Mouse (Mus musculus) lung, embryonic 14.5 days (tissue): ENCODE results near the gene Necab3. TPM values are rescaled to one million over a fixed set of nuclear protein-coding genes. Genes with fewer than 3 reads are reported as not detected.
A peak's percentile ranks its signal among the peaks of the same experiment; 100 is the strongest.

Experiments
- ATAC-seq: fragments of 200-750 bp; cut with Nextera tagmentation; 2 replicates; pipeline ENCODE4 v1.8.0; 2017; ENCODE audit warnings: mild to moderate bottlenecking, moderate TSS enrichment, moderate library complexity; ENCODE audit not compliant: insufficient read depth
- DNase-seq: peaks from one replicate; pipeline ENCODE4 v3.0.0-alpha.2; 2015
- H3K27ac ChIP-seq: fragments of 300-500 bp; sonication (generic); 2 replicates; pipeline ENCODE4 v1.5.1; 2014; ENCODE audit warnings: low read depth, mild to moderate bottlenecking, moderate library complexity
- H3K27me3 ChIP-seq: fragments of 300-500 bp; sonication (generic); 2 replicates; pipeline ENCODE4 v1.6.1; 2014; ENCODE audit warnings: low read length, control low read depth; ENCODE audit not compliant: insufficient read depth
- H3K36me3 ChIP-seq: fragments of 300-500 bp; sonication (generic); 2 replicates; pipeline ENCODE4 v1.6.1; 2014; ENCODE audit warnings: control low read depth; ENCODE audit not compliant: insufficient read depth
- H3K4me1 ChIP-seq: fragments of 300-500 bp; sonication (generic); 2 replicates; pipeline ENCODE4 v1.6.1; 2014; ENCODE audit warnings: antibody characterized with exemption, control low read depth; ENCODE audit not compliant: insufficient read depth
- H3K4me2 ChIP-seq: fragments of 300-500 bp; sonication (generic); 2 replicates; pipeline ENCODE4 v1.6.1; 2014; ENCODE audit warnings: mild to moderate bottlenecking
- H3K4me3 ChIP-seq: fragments of 300-500 bp; sonication (generic); 2 replicates; pipeline ENCODE4 v1.5.1; 2014; ENCODE audit warnings: low read depth, low read length
- H3K9ac ChIP-seq: fragments of 300-500 bp; sonication (generic); 2 replicates; pipeline ENCODE4 v1.6.1; 2014
- H3K9me3 ChIP-seq: fragments of 300-500 bp; sonication (generic); 2 replicates; pipeline ENCODE4 v1.6.1; 2016; ENCODE audit warnings: low read depth, low read length, control low read depth
- CTCF ChIP-seq: IDR thresholded peaks from 2 replicates; pipeline ENCODE4 v1.5.1; 2016; ENCODE audit warnings: antibody characterized with exemption, low read depth
- WGBS: fragments of 180-500 bp; shearing (Covaris S2); extraction: QIAGEN DNeasy Blood & Tissue Kit; methylation state at CpG from one replicate; pipeline ENCODE4 v1.1.7; 2014; 5-methylcytosine and 5-hydroxymethylcytosine counted together
- polyA plus RNA-seq: library from polyadenylated mRNA; unstranded; fragments of >200 nt; fragmentation: Nextera tagmentation; extraction: Ambion mirVana; gene quantifications from 2 replicates; pipeline ENCODE4 v1.2.1, GENCODE M21; 2014

The Necab3 gene
- polyA plus RNA-seq, 1 experiment from 2014 or later, result 2.6 TPM

GRCm38 (mm10) chr2:154532888-154533287 is 25.8 kb downstream of the Necab3 start:
- no peak for DNase-seq
- no peaks in the 10 kb centered on the region for H3K9me3 ChIP-seq
- TF ChIP-seq CTCF, result no peak
- no peaks in the 10 kb centered on the region for H3K4me1 ChIP-seq
- no peak overlapping the region for H3K27ac ChIP-seq
- ATAC-seq, result no peak
- H3K27me3 ChIP-seq, result no peaks in the 10 kb centered on the region
- H3K4me2 ChIP-seq, result no peak overlapping the region
- peaks cover 59% of the 10 kb centered on the region for H3K36me3 ChIP-seq
- no peak overlapping the region for H3K4me3 ChIP-seq
- WGBS, result 67% methylated on average over 3 of the region's 3 CpGs
- H3K9ac ChIP-seq, result no peak overlapping the region

- Histone ChIP-seq H3K36me3 (peaks cover 62% of the 10 kb centered on the region), H3K27me3 (no peaks in the 10 kb centered on the region), H3K4me1 (no peaks in the 10 kb centered on the region), H3K9me3 (no peaks in the 10 kb centered on the region), H3K9ac (no peak overlapping the region), H3K4me2 (no peak overlapping the region), H3K27ac (peak overlapping the region; percentile 12; the same call in 1 of the 2 replicates), H3K4me3 (no peak overlapping the region)
- 59% methylated on average over 3 of the region's 3 CpGs for WGBS
- DNase-seq (peak; percentile 33), ATAC-seq (no peak)
- no peak for TF ChIP-seq CTCF
Measured at GRCm38 (mm10) chr2:154526531-154526930, 32.2 kb downstream of the Necab3 start.

GRCm38 (mm10) chr2:154525285-154525684 is 33.4 kb downstream of the Necab3 start:
- ATAC-seq, result no peak
- peaks cover 53% of the 10 kb centered on the region for H3K36me3 ChIP-seq
- H3K4me1 ChIP-seq, result no peaks in the 10 kb centered on the region
- H3K27me3 ChIP-seq, result no peaks in the 10 kb centered on the region
- no peak overlapping the region for H3K9ac ChIP-seq
- no peak overlapping the region for H3K4me2 ChIP-seq
- no peaks in the 10 kb centered on the region for H3K9me3 ChIP-seq
- no peak for TF ChIP-seq CTCF
- H3K4me3 ChIP-seq, result no peak overlapping the region
- 87% methylated on average over 2 of the region's 2 CpGs for WGBS
- DNase-seq, result no peak
- H3K27ac ChIP-seq, result no peak overlapping the region

GRCm38 (mm10) chr2:154522334-154522733 is 36.4 kb downstream of the Necab3 start:
- DNase-seq (no peak), ATAC-seq (no peak)
- Histone ChIP-seq H3K4me3 (no peak overlapping the region), H3K9me3 (no peaks in the 10 kb centered on the region), H3K4me2 (no peak overlapping the region), H3K4me1 (no peaks in the 10 kb centered on the region), H3K9ac (no peak overlapping the region), H3K36me3 (peaks cover 53% of the 10 kb centered on the region), H3K27me3 (no peaks in the 10 kb centered on the region), H3K27ac (no peak overlapping the region)
- WGBS, result 80% methylated on average over 5 of the region's 5 CpGs
- TF ChIP-seq CTCF, result no peak

- TF ChIP-seq CTCF, result no peak
- ATAC-seq (no peak), DNase-seq (no peak)
- H3K4me2 ChIP-seq, result no peak overlapping the region
- H3K9me3 ChIP-seq, result no peaks in the 10 kb centered on the region
- peaks cover 61% of the 10 kb centered on the region for H3K36me3 ChIP-seq
- no peaks in the 10 kb centered on the region for H3K4me1 ChIP-seq
- no peak overlapping the region for H3K27ac ChIP-seq
- H3K27me3 ChIP-seq, result no peaks in the 10 kb centered on the region
- no peak overlapping the region for H3K9ac ChIP-seq
- H3K4me3 ChIP-seq, result no peak overlapping the region
Measured at GRCm38 (mm10) chr2:154521449-154521848, 37.2 kb downstream of the Necab3 start.

- Histone ChIP-seq H3K4me2 (no peak overlapping the region), H3K4me3 (no peak overlapping the region), H3K4me1 (no peaks in the 10 kb centered on the region), H3K9ac (no peak overlapping the region), H3K27ac (no peak overlapping the region), H3K36me3 (peaks cover 46% of the 10 kb centered on the region), H3K27me3 (no peaks in the 10 kb centered on the region), H3K9me3 (no peaks in the 10 kb centered on the region)
- ATAC-seq (no peak), DNase-seq (no peak)
- 75% methylated on average over 5 of the region's 5 CpGs for WGBS
- TF ChIP-seq CTCF, result no peak
Measured at GRCm38 (mm10) chr2:154517424-154517823, 41.3 kb downstream of the Necab3 start.

- no peak for DNase-seq
- Histone ChIP-seq H3K36me3 (peaks cover 44% of the 10 kb centered on the region), H3K9ac (no peak overlapping the region), H3K4me2 (no peak overlapping the region), H3K4me1 (no peaks in the 10 kb centered on the region), H3K9me3 (no peaks in the 10 kb centered on the region), H3K27me3 (no peaks in the 10 kb centered on the region), H3K27ac (no peak overlapping the region), H3K4me3 (no peak overlapping the region)
- ATAC-seq, result no peak
- TF ChIP-seq CTCF, result no peak
- 81% methylated on average over 3 of the region's 3 CpGs for WGBS
Measured at GRCm38 (mm10) chr2:154516944-154517343, 41.7 kb downstream of the Necab3 start.

- H3K27me3 ChIP-seq, result no peaks in the 10 kb centered on the region
- H3K4me2 ChIP-seq, result no peak overlapping the region
- H3K27ac ChIP-seq, result no peak overlapping the region
- peaks cover 45% of the 10 kb centered on the region for H3K36me3 ChIP-seq
- 89% methylated on average over 3 of the region's 3 CpGs for WGBS
- no peaks in the 10 kb centered on the region for H3K4me1 ChIP-seq
- DNase-seq (no peak), ATAC-seq (no peak)
- no peak for TF ChIP-seq CTCF
- no peak overlapping the region for H3K9ac ChIP-seq
- no peaks in the 10 kb centered on the region for H3K9me3 ChIP-seq
- H3K4me3 ChIP-seq, result no peak overlapping the region
Measured at GRCm38 (mm10) chr2:154510141-154510540, 48.5 kb downstream of the Necab3 start.
